Mouse (Mus musculus) forebrain, embryonic 16.5 days (tissue): ENCODE measurements at regions not wholly inside any gene's neighbourhood (a gene's known extent, or its start where the extent isn't known, plus 50 kb on each side); places are given as distances from the start of the nearest gene placed in this dataset.

Source experiments
- ATAC-seq: fragments of 200-750 bp; cut with Nextera tagmentation; 2 replicates; pipeline ENCODE4 v1.8.0; 2017; ENCODE audit warnings: mild to moderate bottlenecking, moderate library complexity
- H3K27ac ChIP-seq: fragments of 300-500 bp; sonication (generic); 2 replicates; pipeline ENCODE4 v1.5.1; 2014; ENCODE audit warnings: low read length, control low read depth
- H3K27me3 ChIP-seq: fragments of 300-500 bp; sonication (generic); replicated peaks from 2 replicates; pipeline ENCODE4 v1.6.1; 2014; ENCODE audit warnings: low read length; ENCODE audit not compliant: control insufficient read depth, insufficient read depth
- H3K36me3 ChIP-seq: fragments of 300-500 bp; sonication (generic); 2 replicates; pipeline ENCODE4 v1.6.1; 2014; ENCODE audit not compliant: control insufficient read depth, insufficient read depth
- H3K4me1 ChIP-seq: fragments of 300-500 bp; sonication (generic); replicated peaks from 2 replicates; pipeline ENCODE4 v1.6.1; 2014; ENCODE audit warnings: low read length; ENCODE audit not compliant: control insufficient read depth, insufficient read depth
- H3K4me2 ChIP-seq: fragments of 300-500 bp; sonication (generic); 2 replicates; pipeline ENCODE4 v1.6.1; 2014; ENCODE audit warnings: mild to moderate bottlenecking, low read length, control low read depth
- H3K4me3 ChIP-seq: fragments of 300-500 bp; sonication (generic); replicated peaks from 2 replicates; pipeline ENCODE4 v1.5.1; 2014; ENCODE audit warnings: mild to moderate bottlenecking, low read length, control low read depth
- H3K9ac ChIP-seq: fragments of 300-500 bp; sonication (generic); replicated peaks from 2 replicates; pipeline ENCODE4 v1.6.1; 2014; ENCODE audit warnings: low read depth, low read length, control low read depth
- H3K9me3 ChIP-seq: fragments of 300-500 bp; sonication (generic); 2 replicates; pipeline ENCODE4 v1.6.1; 2016; ENCODE audit warnings: low read length; ENCODE audit not compliant: control insufficient read depth
- WGBS: fragments of 180-500 bp; shearing (Covaris S2); extraction: QIAGEN DNeasy Blood & Tissue Kit; methylation state at CpG from one replicate; pipeline ENCODE4 v1.1.7; 2014; 5-methylcytosine and 5-hydroxymethylcytosine counted together

GRCm38 (mm10) chr7:66477475-66477874 lies 50.2 kb upstream of the Aldh1a3 start:
- Histone ChIP-seq H3K9me3 (no peaks in the 10 kb centered on the region), H3K27me3 (no peaks in the 10 kb centered on the region), H3K4me1 (no peaks in the 10 kb centered on the region; the same call in 1 of the 2 replicates), H3K27ac (no peak overlapping the region), H3K36me3 (no peaks in the 10 kb centered on the region), H3K4me3 (no peak overlapping the region), H3K4me2 (no peak overlapping the region), H3K9ac (no peak overlapping the region)
- ATAC-seq: no peak
- 64% methylated on average over 5 of the region's 5 CpGs for WGBS
